Mouse (Mus musculus): ENCODE data around the gene Chrm1.

DNA sequence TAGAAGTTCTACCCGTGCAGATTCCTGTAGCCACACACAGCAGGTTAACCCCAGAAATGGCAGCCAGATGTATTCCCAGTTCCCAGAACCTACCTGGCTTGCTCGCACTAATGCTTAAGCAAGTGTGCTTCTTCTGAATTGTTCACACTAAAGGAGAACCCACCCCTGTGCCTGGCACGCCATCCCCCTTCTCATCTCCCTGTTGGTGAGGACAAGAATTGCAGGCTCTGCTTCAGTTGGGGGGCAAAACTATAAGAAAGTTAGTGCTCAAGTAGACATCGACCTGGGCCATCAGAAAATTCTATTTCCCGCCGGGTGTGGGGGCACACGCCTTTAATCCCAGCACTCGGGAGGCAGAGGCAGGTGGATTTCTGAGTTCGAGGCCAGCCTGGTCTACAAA, 36.1 kb downstream of the Chrm1 start:
- TF ChIP-seq CTCF (IDR thresholded peaks at IDR 0.05; ENCODE audit: control insufficient read depth, insufficient read depth, insufficient read length) (no peak), MAX (IDR thresholded peaks at IDR 0.05) (no peak), MYOD1 (IDR thresholded peaks at IDR 0.05; ENCODE audit: control insufficient read depth, insufficient read length, low read depth) (no peak), USF1 (IDR thresholded peaks at IDR 0.05; ENCODE audit: low read depth) (no peak), MYOG (IDR thresholded peaks at IDR 0.05; ENCODE audit: control insufficient read depth, extremely low read depth, insufficient read length) (no peak), CEBPB (IDR thresholded peaks at IDR 0.05; ENCODE audit: low read depth) (no peak)
